Mouse (Mus musculus) heart, adult 2 months (tissue): ENCODE data around the gene Pemt.

Experiments used
- CTCF ChIP-seq: fragments of 200-600 bp; IDR thresholded peaks from 2 replicates; pipeline ENCODE4 v1.8.1; 2022; ENCODE audit warnings: antibody characterized with exemption, mild to moderate bottlenecking, moderate library complexity
- POLR2A ChIP-seq: fragments of 200-500 bp; IDR thresholded peaks from 2 replicates; pipeline ENCODE4 v1.6.1; 2011; ENCODE audit warnings: mild to moderate bottlenecking, low read depth, low read length, control low read depth; ENCODE audit not compliant: insufficient read depth

DNA sequence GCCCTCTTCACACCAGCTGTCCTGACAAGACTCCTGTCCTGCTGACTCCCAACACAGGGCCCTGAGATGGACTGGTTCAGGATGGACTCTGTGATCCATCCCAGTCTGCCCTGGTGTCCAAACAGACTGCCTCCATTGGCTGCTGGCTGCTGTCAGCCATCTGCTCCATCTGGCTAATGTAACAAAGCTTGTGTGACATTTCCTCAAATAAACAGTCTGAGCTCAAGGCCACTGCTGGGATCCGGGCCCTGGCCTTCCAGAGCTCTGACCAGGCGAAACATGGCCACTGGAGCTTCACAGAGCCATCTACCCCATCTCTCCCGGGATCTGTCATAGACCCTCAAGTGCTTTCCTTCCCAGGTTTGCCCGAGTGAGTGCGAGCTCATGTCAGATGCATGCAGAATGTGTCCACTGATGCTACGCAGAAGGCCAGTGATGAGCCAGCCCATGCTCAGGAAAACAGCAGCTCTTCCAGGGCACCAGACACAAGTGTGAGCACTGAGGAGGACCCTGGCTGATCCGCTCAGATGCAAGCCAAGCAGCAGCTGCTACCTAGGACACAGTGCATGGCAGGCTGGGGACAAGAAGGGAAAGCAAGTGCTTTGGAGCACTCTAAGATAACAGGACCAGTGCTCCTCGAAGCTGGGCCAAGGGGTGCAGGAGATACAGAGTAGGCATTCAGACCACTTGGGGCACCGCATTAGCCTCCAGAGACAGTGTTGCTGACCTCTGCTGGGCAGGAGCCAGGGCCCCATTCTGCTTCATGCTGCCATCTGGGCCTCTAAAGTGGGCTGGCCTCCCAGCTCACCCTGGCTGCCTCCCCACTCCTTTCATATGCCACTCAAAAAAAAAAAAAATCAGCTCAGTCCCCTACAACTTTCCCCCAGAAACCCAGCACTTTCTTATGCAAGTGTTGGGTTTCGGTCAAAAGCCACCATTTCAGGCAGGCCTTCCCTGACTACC, 18.1 kb downstream of the Pemt start:
- no peak for TF ChIP-seq POLR2A
- TF ChIP-seq CTCF = no peak
